30 mouse cellular contexts compared by ENCODE assay signal in the genomic region with DNA sequence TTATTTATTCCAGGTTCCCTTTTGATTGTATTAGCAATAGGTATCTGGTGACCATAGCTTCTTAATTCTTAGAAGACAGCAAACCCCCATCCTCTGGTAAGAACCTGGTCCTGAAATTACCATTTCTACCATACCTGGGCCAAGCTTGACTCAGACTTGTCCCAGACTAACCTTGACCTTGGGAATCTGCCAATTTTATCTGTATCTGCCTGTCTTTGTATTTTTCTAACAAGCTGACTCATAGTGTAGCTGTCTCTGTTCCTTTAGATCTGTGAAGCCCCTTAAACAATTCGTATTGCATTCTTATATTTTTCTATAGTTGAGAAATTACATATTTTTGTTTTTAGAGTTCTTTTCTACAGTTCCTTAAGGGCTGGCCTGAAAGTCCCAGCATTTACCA. TPM values are rescaled to one million over a fixed set of nuclear protein-coding genes. Genes with fewer than 3 reads are reported as not detected.
"Had no signal": no experiment of that assay in that cellular context is flagged by ENCODE, and none has a peak within 500 bp of the region (broad histone marks: within the 10 kb centered on the region; RNA-seq: fewer than 3 reads in every experiment).

No protein-coding gene starts in this region.

- ATAC-seq: hindbrain, embryonic 16.5 days; inflammation-experienced regulatory T-cells, adult 6 months; intestine, embryonic 15.5 days; intestine, postnatal 0 days; liver, embryonic 12.5 days had no signal

- H3K9ac ChIP-seq: heart, embryonic 13.5 days; heart, embryonic 15.5 days; hindbrain, embryonic 13.5 days; intestine, embryonic 15.5 days; limb, embryonic 13.5 days; limb, embryonic 15.5 days; liver, embryonic 12.5 days; liver, embryonic 14.5 days had no signal

- DNase-seq: gastrocnemius, postnatal 14 days; gastrocnemius, postnatal 36 days; heart, adult 2 months; heart, postnatal 14 days; heart, postnatal 36 days; kidney, adult 18-20 months; kidney, adult 8-10 months; kidney, postnatal 10 days; kidney, postnatal 25 days; kidney, postnatal 4 days; left cerebral cortex, postnatal 4 days had no signal

- H3K27me3 ChIP-seq: heart, embryonic 13.5 days; hindbrain, embryonic 13.5 days; intestine, embryonic 15.5 days; limb, embryonic 13.5 days; limb, embryonic 15.5 days had no signal

- H3K36me3 ChIP-seq: heart, embryonic 13.5 days; heart, embryonic 15.5 days; hindbrain, embryonic 13.5 days; intestine, embryonic 15.5 days; limb, embryonic 13.5 days; limb, embryonic 15.5 days; liver, embryonic 12.5 days had no signal

- H3K27ac ChIP-seq: heart, adult 2 months; heart, embryonic 13.5 days; heart, embryonic 15.5 days; hindbrain, embryonic 13.5 days; intestine, embryonic 15.5 days; layer of hippocampus, adult 2 months; left cerebral cortex, adult 2 months; limb, embryonic 13.5 days; limb, embryonic 15.5 days; liver, embryonic 12.5 days; liver, embryonic 14.5 days had no signal

- H3K4me3 ChIP-seq: heart, adult 2 months; heart, embryonic 13.5 days; heart, embryonic 15.5 days; hindbrain, embryonic 13.5 days; intestine, embryonic 15.5 days; layer of hippocampus, adult 2 months; left cerebral cortex, adult 2 months; limb, embryonic 13.5 days; limb, embryonic 15.5 days; liver, embryonic 12.5 days had no signal

- H3K9me3 ChIP-seq: heart, embryonic 13.5 days; heart, embryonic 15.5 days; hindbrain, embryonic 13.5 days; intestine, embryonic 15.5 days; limb, embryonic 13.5 days; limb, embryonic 15.5 days; liver, embryonic 12.5 days had no signal

- H3K4me2 ChIP-seq: heart, embryonic 11.5 days; heart, embryonic 13.5 days; heart, embryonic 15.5 days; hindbrain, embryonic 13.5 days; intestine, embryonic 15.5 days; limb, embryonic 13.5 days; limb, embryonic 15.5 days; liver, embryonic 12.5 days had no signal

- H3K4me1 ChIP-seq: heart, embryonic 13.5 days; heart, embryonic 15.5 days; hindbrain, embryonic 13.5 days; intestine, embryonic 15.5 days; limb, embryonic 13.5 days; limb, embryonic 15.5 days; liver, embryonic 12.5 days had no signal

RNA-seq across cellular contexts. Expression of gene Ptprn2, which starts 6.7 kb away (rescaled TPM):
- total RNA-seq: gastrocnemius, adult 18-20 months; gastrocnemius, postnatal 14 days; gastrocnemius, postnatal 36 days; hematopoietic stem cell, adult 5-6 weeks had no signal
- polyA plus RNA-seq: heart, embryonic 11.5 days; heart, postnatal 0 days; kidney, embryonic 16.5 days; limb, embryonic 11.5 days; liver, embryonic 12.5 days had no signal
